Mouse (Mus musculus): Measurements from ENCODE around the gene Nop2. TPM values are rescaled to one million over a fixed set of nuclear protein-coding genes. Genes with fewer than 3 reads are reported as not detected.
"Not testable (repeated sequence)": the region's sequence is repeated elsewhere in the genome, so short reads cannot be mapped to it uniquely, and the experiment has no call there.

Gene Nop2
- total RNA-seq, 2 experiments from 2014 or later: 16.3 to 17.7 TPM

DNA sequence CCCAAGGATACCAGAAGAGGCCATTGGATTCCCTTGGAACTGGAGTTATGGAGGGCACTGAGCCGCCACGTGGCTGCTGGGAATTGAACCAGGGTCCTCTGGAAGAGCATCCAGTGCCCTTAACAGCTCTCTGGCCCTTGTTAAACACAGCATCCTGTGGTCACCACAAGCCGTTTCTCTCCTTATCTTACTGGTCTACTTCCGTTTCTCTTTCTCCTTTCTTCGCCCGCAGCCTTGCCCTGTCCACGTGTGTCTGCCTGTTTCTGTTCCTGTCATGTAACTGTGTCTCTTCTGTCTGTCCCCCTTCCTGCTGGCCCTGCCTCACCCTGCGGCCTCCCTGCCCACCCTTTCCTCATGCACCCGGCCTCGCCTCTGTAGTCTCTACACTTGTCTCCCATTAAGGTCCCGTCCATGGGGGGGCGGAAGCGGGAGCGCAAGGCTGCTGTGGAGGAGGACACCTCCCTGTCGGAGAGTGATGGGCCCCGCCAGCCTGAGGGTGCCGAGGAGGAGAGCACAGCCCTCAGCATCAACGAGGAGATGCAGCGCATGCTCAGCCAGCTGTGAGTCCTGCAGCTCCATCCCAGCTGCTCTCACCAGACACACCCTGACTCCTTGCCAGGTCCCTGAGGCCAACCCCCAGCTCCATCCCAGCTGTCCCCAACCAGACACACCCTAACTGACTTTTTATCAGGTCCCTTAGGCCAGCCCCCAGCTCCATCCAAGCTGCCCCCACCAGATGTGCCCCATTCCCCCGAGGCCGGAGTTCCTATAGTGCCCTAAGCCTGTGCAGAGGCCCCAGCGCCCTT is 20.7 kb downstream of the Nop2 start:
- peak; percentile 68 for DNase-seq (ENCODE audit: low spot score)

DNA sequence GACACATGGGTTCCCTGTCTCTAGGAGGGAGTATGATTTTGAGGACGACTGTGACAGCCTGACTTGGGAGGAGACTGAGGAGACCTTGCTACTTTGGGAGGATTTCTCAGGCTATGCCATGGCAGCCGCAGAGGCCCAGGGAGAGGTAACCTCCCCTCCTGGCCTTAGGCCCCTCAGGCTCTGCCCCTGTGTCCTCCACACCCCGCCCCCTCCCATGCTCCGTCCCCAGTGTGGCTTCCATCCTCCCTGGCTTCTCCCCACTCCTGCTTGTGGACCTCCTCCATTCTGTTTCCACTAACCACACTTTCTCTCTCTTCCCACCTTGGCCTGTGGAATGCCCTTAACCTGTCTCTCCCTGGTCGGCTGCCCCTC is 21.3 kb downstream of the Nop2 start:
- DNase-seq (ENCODE audit: low spot score): no peak

DNA sequence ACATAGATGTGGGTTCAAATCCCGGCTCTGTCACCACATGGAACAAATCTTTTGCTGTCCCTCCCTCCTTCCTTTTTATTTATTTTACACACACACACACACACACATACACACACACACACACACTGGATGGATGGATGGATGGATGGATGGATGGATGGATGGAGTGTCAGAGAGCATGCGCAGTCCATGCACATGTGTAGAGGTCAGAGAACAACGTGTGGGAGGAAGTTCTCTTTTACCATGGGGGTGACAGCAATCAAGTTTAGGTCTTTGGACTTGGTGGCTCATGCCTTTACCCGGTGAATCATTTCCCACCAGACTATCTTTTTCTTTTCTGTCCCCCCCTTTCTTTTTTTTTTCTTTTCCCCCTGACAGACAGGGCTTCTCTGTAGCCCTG is 22.0 kb downstream of the Nop2 start:
- DNase-seq (ENCODE audit: low spot score): no peak

DNA sequence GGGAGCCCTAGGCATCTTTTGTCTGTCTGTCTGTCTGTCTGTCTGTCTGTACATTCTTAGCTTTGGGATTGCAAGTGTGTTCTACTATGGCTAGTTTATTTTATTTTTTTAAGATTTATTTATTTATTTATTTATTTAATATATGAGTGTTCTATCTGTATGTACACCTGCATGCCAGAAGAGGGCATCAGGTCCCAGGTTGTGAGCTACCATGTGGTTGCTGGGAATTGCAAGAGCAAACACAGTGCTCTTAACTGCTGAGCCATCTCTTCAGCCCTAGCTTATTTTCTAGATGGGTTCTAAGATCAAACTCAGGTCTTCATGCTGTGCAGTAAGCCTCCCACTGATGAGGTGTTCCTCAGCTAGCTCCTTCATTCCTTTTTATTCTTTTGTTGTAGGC is 22.8 kb downstream of the Nop2 start:
- no peak for DNase-seq (ENCODE audit: low spot score)

DNA sequence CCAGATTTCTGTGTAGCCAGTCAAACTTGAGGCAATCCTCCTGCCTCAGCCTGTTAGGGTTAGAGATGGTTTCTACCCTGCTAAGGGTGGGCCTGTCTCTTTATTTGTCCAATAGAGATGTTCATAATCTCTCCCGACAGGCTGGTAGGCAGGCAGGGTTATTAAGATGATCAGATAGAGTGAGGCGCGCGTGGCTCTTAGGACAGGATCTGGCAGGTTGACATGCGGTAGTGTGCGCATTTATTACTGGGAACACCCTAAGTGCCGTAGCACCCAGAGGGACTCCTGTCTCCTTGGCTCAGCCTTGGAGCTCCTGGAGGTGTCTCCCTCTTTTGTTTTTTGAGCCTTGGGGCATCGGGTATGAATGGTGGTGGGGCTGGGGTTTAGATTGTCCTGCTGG is 23.6 kb downstream of the Nop2 start:
- no peak for DNase-seq (ENCODE audit: low spot score)

DNA sequence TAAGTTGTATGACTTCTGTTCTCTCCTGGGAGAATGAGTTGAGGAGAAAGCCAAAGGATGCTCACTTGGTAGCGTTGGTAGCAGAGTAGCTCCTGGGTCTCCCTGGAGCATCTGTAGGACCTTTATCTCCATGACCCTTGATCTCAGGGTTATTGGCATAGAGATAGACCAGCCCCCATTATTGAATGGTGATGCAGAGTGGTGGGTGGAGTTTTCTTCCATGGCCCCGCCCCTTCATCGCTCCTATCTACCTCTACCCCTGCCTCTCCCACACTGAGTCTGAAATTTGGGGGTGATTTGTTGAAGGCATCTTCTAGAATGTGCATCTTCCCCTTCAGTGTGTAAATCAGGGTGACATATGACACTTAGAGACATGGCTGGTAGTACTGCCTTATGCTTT is 24.8 kb downstream of the Nop2 start:
- DNase-seq (ENCODE audit: low spot score): no peak

DNA sequence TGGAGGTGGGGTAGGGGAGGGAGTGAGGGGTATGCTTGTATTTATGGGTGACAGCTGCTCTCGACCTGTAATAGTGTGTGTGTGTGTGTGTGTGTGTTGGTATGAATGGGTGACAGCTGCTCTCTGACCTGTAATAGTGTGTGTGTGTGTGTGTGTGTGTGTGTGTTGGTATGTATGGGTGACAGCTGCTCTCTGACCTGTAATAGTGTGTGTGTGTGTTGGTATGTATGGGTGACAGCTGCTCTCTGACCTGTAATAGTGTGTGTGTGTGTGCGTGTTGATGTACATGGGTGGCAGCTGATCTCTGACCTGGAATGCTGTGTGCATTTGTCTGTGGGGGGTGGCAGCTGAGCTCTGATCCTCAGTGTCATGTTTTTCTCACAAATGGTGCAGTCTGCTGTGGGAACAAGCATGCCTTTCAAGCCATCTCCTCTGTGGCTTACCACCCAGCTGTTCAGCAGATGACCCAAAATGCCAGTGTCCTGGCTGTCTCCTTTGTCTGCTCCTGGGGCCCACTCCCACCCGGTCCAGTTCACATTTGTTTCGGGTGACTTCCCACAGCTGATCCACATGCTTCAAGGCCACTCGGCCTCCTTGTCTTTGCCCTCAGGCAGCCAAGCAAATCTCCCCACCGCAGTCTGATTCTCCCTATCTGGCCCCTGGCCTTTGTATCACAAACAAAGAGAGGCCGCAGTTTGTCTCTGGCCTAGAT is 25.4 kb downstream of the Nop2 start:
- DNase-seq (ENCODE audit: low spot score): no peak

DNA sequence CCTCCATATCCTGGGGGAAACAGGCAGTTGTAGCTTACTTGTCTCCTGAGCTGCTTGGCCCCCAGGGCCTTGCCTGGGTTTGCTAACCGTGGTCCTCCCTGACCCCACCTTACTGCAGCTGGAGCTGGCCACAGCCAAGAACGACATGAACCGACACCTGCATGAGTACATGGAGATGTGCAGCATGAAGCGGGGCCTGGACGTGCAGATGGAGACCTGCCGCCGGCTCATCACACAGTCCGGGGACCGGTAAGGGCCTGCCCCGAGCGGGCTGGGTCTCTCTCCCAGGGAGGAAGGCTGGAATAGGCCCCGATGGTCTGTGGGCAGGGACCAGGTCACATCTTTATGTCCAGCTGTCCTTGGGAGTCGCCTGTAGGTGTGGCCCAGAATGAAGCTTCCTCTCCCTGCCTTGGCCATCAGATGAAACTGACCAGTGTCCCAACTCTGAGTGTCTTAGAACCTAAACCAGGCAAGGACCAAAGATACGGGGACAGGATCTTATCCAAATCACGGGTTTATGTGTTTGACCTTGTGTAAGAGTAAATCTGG is 27.3 kb downstream of the Nop2 start:
- no peak for DNase-seq (ENCODE audit: low spot score)

DNA sequence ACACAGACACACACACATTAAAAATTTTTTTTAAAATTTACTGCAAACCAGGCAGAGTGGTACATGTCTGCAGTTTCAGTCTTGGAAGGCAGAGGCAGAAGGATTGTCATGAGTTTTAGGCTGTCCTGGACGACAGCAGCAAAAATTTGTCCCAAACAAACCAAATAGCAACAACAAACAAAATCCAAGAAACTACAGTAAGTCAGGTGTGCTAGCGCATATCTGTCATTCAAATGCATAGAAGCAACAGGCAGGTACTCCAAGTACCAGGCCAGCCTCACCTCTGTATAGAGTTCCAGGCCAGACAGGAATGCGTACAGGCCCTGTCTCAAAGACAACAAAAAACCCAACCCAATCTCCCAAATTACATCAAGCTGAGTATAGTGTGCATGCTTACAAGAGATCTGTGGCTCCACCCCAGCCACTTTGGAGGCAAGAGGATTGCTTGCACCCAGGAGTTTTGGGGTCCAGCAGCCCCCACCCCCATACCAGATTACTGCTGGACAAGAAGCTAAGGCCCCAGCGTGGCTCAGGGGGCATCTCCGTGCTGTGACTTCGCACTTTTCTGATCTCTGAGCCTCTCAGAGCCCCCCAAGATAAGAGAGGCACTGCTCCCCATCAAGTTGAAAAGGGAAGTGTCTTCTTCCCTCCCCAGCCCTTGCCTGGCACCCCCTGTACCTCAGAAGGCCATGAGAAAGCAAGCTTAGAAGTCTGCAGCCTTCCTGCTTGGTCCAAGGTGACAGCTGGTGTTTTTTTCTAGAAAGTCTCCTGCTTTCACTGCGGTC is 28.3 kb downstream of the Nop2 start:
- DNase-seq (ENCODE audit: low spot score): no peak

DNA sequence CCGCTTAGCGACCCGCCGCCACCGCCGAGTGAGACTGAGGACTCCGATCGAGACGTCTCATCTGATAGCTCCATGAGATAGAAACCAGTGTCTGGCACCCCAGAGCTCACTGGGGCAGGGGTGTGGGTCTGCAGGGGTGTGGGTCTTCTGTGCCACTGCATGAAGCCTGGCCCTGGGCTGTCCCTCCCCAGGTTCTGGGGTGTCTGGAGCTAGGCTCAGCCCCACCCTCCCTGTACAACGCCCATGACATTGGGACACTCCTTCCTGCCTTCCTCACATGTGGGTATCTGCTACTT is 28.8 kb downstream of the Nop2 start:
- DNase-seq (ENCODE audit: low spot score): no peak

DNA sequence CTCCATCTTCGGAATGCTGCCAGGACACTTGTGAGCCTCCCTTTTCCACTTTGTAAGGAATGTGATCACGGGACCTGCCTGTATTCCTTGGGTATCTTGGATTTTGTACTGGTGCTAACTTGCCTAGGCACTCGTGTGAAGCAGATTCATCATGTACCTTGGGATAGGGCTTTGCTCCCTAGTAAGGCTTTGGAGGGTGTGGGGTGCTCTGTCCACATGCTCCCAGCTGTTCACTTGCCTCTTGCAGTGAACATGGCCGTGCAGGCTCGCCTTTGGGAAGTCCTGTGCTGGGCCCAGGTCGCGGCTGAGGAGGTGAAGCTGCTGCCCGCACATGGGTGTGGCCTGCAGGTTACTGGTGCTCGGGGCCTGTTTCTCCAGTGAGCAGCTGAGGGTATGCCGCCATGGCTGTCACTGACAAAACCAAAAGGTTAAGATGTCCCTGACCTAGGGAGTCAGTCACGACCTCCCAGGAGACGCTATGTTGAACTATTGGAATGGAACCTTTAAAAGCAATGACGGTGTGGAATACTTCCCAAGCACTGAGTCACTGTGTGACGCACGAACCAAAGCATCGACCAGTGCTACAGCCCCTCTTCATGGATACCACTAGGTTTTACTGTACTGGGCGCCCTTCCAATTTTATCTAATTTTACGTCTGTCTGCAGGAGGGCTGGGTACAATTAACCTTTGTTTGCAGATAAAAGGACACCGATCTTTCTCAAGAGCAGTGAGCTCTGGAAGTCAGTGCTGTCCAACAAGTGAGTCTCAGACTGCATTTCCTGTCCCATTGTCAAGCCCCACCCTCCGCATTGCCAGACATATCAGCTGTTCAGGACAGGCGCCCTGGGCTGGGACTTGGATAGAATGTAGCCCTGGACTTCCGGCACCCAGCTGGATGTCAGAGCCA is 29.4 kb downstream of the Nop2 start:
- DNase-seq (ENCODE audit: low spot score): peak; percentile 70

DNA sequence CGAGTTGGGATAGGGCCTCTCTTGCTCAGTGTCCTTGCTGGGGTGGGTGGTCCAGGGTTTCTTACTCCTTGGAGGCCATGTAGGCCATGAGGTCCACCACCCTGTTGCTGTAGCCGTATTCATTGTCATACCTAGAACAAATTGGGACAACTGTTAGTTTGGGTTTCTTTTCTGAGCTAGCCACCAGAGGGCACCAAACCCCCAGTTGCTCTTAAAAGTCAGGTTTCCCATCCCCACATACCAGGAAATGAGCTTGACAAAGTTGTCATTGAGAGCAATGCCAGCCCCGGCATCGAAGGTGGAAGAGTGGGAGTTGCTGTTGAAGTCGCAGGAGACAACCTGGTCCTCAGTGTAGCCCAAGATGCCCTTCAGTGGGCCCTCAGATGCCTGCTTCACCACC is 30.3 kb downstream of the Nop2 start:
- DNase-seq (ENCODE audit: low spot score): peak; percentile 69

DNA sequence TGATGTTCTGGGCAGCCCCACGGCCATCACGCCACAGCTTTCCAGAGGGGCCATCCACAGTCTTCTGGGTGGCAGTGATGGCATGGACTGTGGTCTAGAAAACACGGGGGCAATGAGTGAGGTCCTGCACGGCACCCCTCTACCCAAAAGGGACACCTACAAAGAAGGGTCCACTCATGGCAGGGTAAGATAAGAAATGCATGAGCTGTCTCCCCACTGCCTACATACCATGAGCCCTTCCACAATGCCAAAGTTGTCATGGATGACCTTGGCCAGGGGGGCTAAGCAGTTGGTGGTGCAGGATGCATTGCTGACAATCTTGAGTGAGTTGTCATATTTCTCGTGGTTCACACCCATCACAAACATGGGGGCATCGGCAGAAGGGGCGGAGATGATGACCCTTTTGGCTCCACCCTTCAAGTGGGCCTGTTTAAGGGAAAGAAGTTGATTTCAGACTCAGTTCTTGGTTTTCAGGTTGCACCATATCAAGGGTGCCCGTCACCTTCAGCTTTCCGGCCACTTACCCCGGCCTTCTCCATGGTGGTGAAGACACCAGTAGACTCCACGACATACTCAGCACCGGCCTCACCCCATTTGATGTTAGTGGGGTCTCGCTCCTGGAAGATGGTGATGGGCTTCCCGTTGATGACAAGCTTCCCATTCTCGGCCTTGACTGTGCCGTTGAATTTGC is 31.1 kb downstream of the Nop2 start:
- not testable (repeated sequence) for DNase-seq (ENCODE audit: low spot score)

DNA sequence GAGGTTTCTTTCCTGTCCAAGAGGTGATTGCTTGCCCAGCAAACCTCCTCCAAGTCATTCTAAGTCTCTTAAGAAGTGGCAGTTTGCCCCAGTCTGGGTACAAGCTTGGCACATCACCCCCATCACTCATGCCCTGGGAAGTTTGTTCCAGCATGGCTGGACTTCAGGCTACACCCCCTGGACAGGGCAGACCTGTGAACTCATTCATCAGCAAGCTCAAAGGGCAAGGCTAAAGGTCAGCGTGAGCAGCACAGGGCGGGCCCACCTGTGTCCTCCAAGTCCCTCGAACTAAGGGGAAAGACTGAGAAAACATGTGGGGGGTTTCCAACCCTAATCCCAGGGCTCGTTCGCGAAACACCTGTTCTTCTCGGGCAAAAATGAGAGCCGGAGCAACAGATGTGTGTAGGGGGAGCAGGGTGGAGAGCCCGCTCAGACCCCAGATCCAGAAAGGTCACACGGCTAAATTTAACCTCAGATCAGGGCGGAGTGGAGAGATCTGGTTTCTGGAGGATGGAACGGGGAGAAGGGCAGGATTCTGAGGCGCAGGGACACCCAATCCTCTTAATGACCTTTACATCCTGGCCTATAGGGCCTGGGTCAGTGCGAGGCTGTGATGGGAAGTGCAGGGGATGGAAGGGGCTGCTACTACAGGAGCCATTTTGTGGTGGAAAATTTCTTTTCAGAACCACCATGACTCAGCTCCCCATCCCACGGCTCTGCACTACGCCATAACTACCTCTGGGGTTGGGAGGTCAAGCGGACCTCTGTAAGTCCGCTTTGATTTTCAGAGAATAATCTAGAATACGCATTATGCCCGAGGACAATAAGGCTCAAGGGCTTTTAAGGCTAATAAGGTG is 32.3 kb downstream of the Nop2 start:
- DNase-seq (ENCODE audit: low spot score): peak; percentile 88

DNA sequence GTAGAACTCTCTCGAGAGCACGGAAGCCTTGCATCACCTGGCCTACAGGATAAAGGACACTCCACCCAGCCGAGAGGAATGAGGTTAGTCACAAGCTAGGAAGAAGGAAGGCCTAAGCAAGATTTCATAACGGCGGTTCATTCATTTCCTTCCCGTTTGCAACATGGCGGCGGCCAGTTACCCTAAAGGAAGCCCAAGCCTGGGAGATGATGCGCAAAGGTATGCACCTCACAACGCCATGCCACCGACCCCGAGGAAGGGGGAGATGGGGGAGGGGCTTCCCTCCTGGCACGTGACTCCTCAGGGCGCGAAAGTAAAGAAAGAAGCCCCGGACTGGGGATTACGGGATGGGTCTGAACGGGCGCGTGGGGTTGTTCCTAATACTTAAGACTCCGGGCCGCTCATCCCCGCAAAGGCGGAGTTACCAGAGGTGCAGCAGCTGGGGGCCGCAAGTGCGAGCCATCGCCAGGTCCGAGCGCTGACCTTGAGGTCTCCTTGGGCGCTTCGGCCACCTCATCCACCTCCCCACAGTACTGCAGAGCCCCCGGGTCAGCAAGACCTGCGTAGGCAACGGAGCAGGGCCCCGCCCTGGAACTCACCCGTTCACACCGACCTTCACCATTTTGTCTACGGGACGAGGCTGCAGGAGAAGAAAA is 33.1 kb downstream of the Nop2 start:
- DNase-seq (ENCODE audit: low spot score): peak; percentile 63

DNA sequence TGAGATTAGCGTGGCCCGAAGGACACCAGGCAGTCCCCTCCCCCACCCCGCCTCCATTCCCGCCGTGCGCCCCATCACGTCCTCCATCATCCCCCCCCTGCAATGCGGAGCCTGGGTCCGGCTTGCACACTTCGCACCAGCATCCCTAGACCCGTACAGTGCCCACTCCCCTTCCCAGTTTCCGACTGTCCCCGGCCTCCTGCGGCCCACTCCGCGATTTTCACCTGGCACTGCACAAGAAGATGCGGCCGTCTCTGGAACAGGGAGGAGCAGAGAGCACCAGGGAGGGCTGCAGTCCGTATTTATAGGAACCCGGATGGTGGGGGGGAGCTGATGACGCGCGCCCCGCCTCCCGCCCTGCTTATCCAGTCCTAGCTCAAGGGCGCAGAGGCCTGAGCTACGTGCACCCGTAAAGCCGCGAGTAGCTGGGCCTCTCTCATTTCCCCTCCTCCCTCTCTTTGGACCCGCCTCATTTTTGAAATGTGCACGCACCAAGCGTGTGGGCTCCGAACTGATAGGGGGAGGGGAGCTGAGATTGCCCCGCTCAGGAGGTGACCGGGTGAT is 33.7 kb downstream of the Nop2 start:
- DNase-seq (ENCODE audit: low spot score): peak; percentile 98

DNA sequence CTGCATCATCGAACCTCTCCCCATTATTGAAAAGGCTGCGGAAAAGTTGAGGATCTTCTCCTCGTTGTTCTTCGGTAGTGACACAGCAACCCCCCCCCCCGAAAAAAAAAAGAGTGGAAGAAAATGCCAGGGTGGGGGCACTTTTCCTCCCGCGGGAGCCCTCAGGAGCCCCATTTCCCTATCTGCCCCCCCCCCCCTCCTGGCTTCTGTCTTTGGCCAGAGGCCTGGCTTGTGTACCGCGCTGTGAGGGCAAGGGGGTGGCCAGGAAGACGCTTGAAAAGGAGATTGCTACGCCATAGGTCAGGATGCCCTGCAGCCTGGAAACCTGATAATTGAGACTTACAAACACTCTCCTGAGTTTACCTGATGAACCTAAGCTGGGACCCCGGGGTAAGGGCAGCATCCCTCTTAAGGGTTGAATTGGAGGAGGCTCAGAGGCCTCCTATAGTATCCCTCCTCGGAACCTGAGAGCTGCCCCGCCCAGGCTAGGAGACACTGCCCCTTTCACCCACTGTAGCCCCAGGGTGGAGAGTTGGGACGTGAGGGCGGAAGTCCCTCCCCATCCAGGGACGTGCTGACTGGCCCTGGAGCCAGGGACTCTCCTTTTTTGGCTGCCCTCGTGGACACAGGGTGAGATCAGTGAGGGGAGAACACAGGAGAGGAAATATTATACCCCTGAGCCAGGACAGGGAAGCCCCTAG is 34.5 kb downstream of the Nop2 start, which contains the start of gene Gapdh:
Gene Gapdh, minus strand, starts transcription at position 417 of the 701 bp plus-strand sequence.
- DNase-seq (ENCODE audit: low spot score): peak; percentile 95
